Mouse (Mus musculus) small intestine, adult 2 months (tissue): ENCODE measurements around the gene Ostf1.

Experiments
- CTCF ChIP-seq: fragments of 200-500 bp; IDR thresholded peaks from 2 replicates; pipeline ENCODE4 v1.5.1; 2012; ENCODE audit warnings: low read depth, mild to moderate bottlenecking, control low read depth, inconsistent platforms, low read length, moderate library complexity, mixed read lengths; ENCODE audit not compliant: insufficient replicate concordance, insufficient read length; ENCODE audit errors: extremely low read depth
- POLR2A ChIP-seq: fragments of 200-500 bp; IDR thresholded peaks from 2 replicates; pipeline ENCODE4 v1.6.1; 2012; ENCODE audit warnings: low read depth, mild to moderate bottlenecking, control low read depth, inconsistent platforms, low read length, moderate library complexity

DNA sequence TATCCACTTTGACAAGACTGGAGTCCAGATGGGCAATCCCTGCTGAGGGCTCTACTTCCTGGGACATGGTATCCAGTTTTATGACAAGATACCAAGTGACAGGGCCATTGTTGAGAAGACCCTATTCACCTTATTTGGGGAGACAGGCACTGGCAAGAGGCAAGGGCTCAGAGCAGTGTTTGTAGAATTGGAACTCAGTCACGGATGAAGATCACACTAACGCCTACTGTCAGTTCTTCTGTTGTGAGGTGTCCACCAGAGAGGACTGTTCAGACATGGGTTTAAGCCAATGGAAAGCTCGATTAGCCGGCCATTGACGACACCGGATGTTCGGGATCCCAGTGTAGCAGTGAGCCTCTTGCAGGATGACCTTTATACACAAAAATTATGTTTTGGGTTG, 37.9 kb upstream of the Ostf1 start:
- no peak for TF ChIP-seq CTCF
- no peak for TF ChIP-seq POLR2A
